Mouse (Mus musculus): ENCODE measurements at regions not wholly inside any gene's neighbourhood (a gene's known extent, or its start where the extent isn't known, plus 50 kb on each side); places are given as distances from the start of the nearest gene placed in this dataset.

- WGBS = 61% methylated on average over 16 of the region's 16 CpGs
- DNase-seq (ENCODE audit: low read depth, low spot score) = no peak
These were observed 53.3 kb upstream of the Ptgfrn start for GRCm38 (mm10) chr3:101163160-101163990.

GRCm38 (mm10) chr3:101162536-101163159 lies 52.6 kb upstream of the Ptgfrn start:
- 55% methylated on average over 14 of the region's 14 CpGs for WGBS

GRCm38 (mm10) chr3:101161941-101162531 lies 52.0 kb upstream of the Ptgfrn start:
- 57% methylated on average over 14 of the region's 14 CpGs for WGBS
- DNase-seq (ENCODE audit: low read depth, low spot score) = no peak

More at GRCm38 (mm10) chr3:101162536-101163159, 52.6 kb upstream of the Ptgfrn start:
- DNase-seq (ENCODE audit: low read depth, low spot score) = no peak

GRCm38 (mm10) chr3:101161421-101161940 lies 51.4 kb upstream of the Ptgfrn start:
- WGBS = 65% methylated on average over 11 of the region's 11 CpGs
- DNase-seq (ENCODE audit: low read depth, low spot score) = no peak

Measured in large intestine, adult 2 months (tissue).